In genomic region chr9:39557529-39558348, GRCm38 (mm10) we compare ENCODE assay signal across 11 mouse cellular contexts. TPM values are rescaled to one million over a fixed set of nuclear protein-coding genes. Genes with fewer than 3 reads are reported as not detected.
A peak's percentile ranks its signal among the peaks of the same experiment; 100 is the strongest.
DNase-seq lines count a peak whose midpoint lies in the region; ATAC-seq and TF ChIP-seq lines count a peak whose summit lies in the region.
"Had no signal": no experiment of that assay in that cellular context is flagged by ENCODE, and none has a peak within 500 bp of the region (broad histone marks: within the 10 kb centered on the region; RNA-seq: fewer than 3 reads in every experiment).

No protein-coding gene starts in this region.

- no peak overlapping the region for H3K4me3 ChIP-seq in neural tube, embryonic 11.5 days (ENCODE audit: low read depth, low read length)
- no peak overlapping the region for H3K4me3 ChIP-seq in hindbrain, embryonic 11.5 days (ENCODE audit: low read depth, low read length)
- no peak overlapping the region for H3K4me3 ChIP-seq in midbrain, embryonic 10.5 days
- H3K4me3 ChIP-seq in stomach, postnatal 0 days (ENCODE audit: low read depth, low read length), result no peak overlapping the region
- H3K4me3 ChIP-seq in liver, postnatal 0 days (ENCODE audit: low read depth, low read length), result no peak overlapping the region

- H3K9me3 ChIP-seq in neural tube, embryonic 11.5 days (ENCODE audit: control insufficient read depth, low read length), result no peaks in the 10 kb centered on the region
- H3K9me3 ChIP-seq in hindbrain, embryonic 11.5 days (ENCODE audit: control insufficient read depth, low read length), result no peaks in the 10 kb centered on the region
- H3K9me3 ChIP-seq in midbrain, embryonic 10.5 days (replicated peaks), result no peaks in the 10 kb centered on the region
- H3K9me3 ChIP-seq in stomach, postnatal 0 days (ENCODE audit: control insufficient read depth, low read length), result no peaks in the 10 kb centered on the region
- H3K9me3 ChIP-seq in liver, postnatal 0 days (ENCODE audit: low read length), result no peaks in the 10 kb centered on the region

- H3K36me3 ChIP-seq in neural tube, embryonic 11.5 days (ENCODE audit: control insufficient read depth, insufficient read depth, low read length), result no peaks in the 10 kb centered on the region
- no peaks in the 10 kb centered on the region for H3K36me3 ChIP-seq in hindbrain, embryonic 11.5 days (ENCODE audit: control insufficient read depth, insufficient read depth, low read length)
- H3K36me3 ChIP-seq in midbrain, embryonic 10.5 days, result no peaks in the 10 kb centered on the region
- no peaks in the 10 kb centered on the region for H3K36me3 ChIP-seq in stomach, postnatal 0 days (ENCODE audit: control insufficient read depth, insufficient read depth, low read length)
- H3K36me3 ChIP-seq in liver, postnatal 0 days (replicated peaks; ENCODE audit: insufficient read depth, low read length), result no peaks in the 10 kb centered on the region

- WGBS in neural tube, embryonic 11.5 days, result 53% methylated on average over 3 of the region's 3 CpGs
- WGBS in hindbrain, embryonic 11.5 days, result 47% methylated on average over 3 of the region's 3 CpGs
- WGBS in midbrain, embryonic 10.5 days, result 60% methylated on average over 3 of the region's 3 CpGs
- WGBS in stomach, postnatal 0 days, result 51% methylated on average over 3 of the region's 3 CpGs
- WGBS in liver, postnatal 0 days (ENCODE audit: insufficient replicate concordance), result 51% methylated on average over 3 of the region's 3 CpGs

- TF ChIP-seq CTCF in stomach, postnatal 0 days (IDR thresholded peaks at IDR 0.05; ENCODE audit: low read depth), result no peak
- TF ChIP-seq CTCF in liver, postnatal 0 days (IDR thresholded peaks at IDR 0.05; ENCODE audit: low read depth), result no peak

- no peak overlapping the region for H3K9ac ChIP-seq in neural tube, embryonic 11.5 days (ENCODE audit: low read length)
- H3K9ac ChIP-seq in hindbrain, embryonic 11.5 days (ENCODE audit: low read depth, low read length), result no peak overlapping the region
- no peak overlapping the region for H3K9ac ChIP-seq in stomach, postnatal 0 days (ENCODE audit: low read length)
- H3K9ac ChIP-seq in liver, postnatal 0 days (replicated peaks), result no peak overlapping the region

- TF ChIP-seq EP300 in stomach, postnatal 0 days (optimal IDR thresholded peaks at IDR 0.05), result no peak
- no peak for TF ChIP-seq EP300 in liver, postnatal 0 days (IDR thresholded peaks at IDR 0.05; ENCODE audit: low read depth)

- H3K4me2 ChIP-seq in neural tube, embryonic 11.5 days (ENCODE audit: low read depth), result 0 out of 2 replicates have a peak overlapping the region, but pooled peaks have one; percentile 7
- H3K4me2 ChIP-seq in hindbrain, embryonic 11.5 days (replicated peaks; ENCODE audit: low read depth, low read length), result no peak overlapping the region
- no peak overlapping the region for H3K4me2 ChIP-seq in stomach, postnatal 0 days (replicated peaks; ENCODE audit: low read depth)
- H3K4me2 ChIP-seq in liver, postnatal 0 days (ENCODE audit: low read depth, low read length), result no peak overlapping the region

- no peaks in the 10 kb centered on the region for H3K4me1 ChIP-seq in neural tube, embryonic 11.5 days (ENCODE audit: control insufficient read depth, insufficient read depth, low read length)
- H3K4me1 ChIP-seq in hindbrain, embryonic 11.5 days (replicated peaks; ENCODE audit: control insufficient read depth, insufficient read depth, low read length), result no peaks in the 10 kb centered on the region
- peaks cover 10% of the 10 kb centered on the region for H3K4me1 ChIP-seq in midbrain, embryonic 10.5 days
- no peaks in the 10 kb centered on the region for H3K4me1 ChIP-seq in stomach, postnatal 0 days (replicated peaks; ENCODE audit: control insufficient read depth, insufficient read depth)
- no peaks in the 10 kb centered on the region for H3K4me1 ChIP-seq in liver, postnatal 0 days (ENCODE audit: insufficient read depth)

- no peak overlapping the region for H3K27ac ChIP-seq in neural tube, embryonic 11.5 days (ENCODE audit: low read depth, low read length)
- H3K27ac ChIP-seq in hindbrain, embryonic 11.5 days (ENCODE audit: low read depth, low read length), result 0 out of 2 replicates have a peak overlapping the region, but pooled peaks have one; percentile 24
- peak overlapping the region; percentile 77 for H3K27ac ChIP-seq in midbrain, embryonic 10.5 days (replicated peaks)
- no peak overlapping the region for H3K27ac ChIP-seq in stomach, postnatal 0 days (replicated peaks)
- no peak overlapping the region for H3K27ac ChIP-seq in liver, postnatal 0 days (ENCODE audit: low read depth)

- ATAC-seq in neural tube, embryonic 11.5 days (ENCODE audit: insufficient read depth, low FRiP score, low TSS enrichment), result peak; percentile 77
- peak; percentile 90 for ATAC-seq in hindbrain, embryonic 11.5 days (ENCODE audit: low FRiP score)
- ATAC-seq in stomach, postnatal 0 days (ENCODE audit: low FRiP score, low TSS enrichment), result no peak
- ATAC-seq in liver, postnatal 0 days, result no peak

- no peaks in the 10 kb centered on the region for H3K27me3 ChIP-seq in neural tube, embryonic 11.5 days (ENCODE audit: control insufficient read depth, insufficient read depth, low read length)
- no peaks in the 10 kb centered on the region for H3K27me3 ChIP-seq in hindbrain, embryonic 11.5 days (ENCODE audit: control insufficient read depth, insufficient read depth, low read length)
- no peaks in the 10 kb centered on the region for H3K27me3 ChIP-seq in midbrain, embryonic 10.5 days (ENCODE audit: low read depth, poor library complexity, severe bottlenecking)
- no peaks in the 10 kb centered on the region for H3K27me3 ChIP-seq in stomach, postnatal 0 days (ENCODE audit: control insufficient read depth, insufficient read depth, low read length)
- H3K27me3 ChIP-seq in liver, postnatal 0 days (ENCODE audit: insufficient read depth, low read length), result no peaks in the 10 kb centered on the region

- peak; percentile 32 for DNase-seq in neural tube, embryonic 11.5 days (ENCODE audit: low spot score)
- no peak for DNase-seq in neural tube, embryonic 10.5 days (ENCODE audit: extremely low spot score, low spot score)
- DNase-seq in hindbrain, embryonic 11.5 days (ENCODE audit: low spot score), result peak; percentile 38
- DNase-seq in midbrain, embryonic 10.5 days (ENCODE audit: low spot score), result no peak
- peak; percentile 62 for DNase-seq in telencephalon, adult 2 months (ENCODE audit: low read depth, low spot score)
- no peak for DNase-seq in stomach, postnatal 0 days (ENCODE audit: low spot score)
- DNase-seq in cerebellum, postnatal 36 days, result no peak
- no peak for DNase-seq in liver, postnatal 0 days
- DNase-seq: cerebellum, adult 2 months; heart, postnatal 10 days had no signal

RNA-seq across cellular contexts. Expression of gene Olfr958, which starts 3.9 kb away (rescaled TPM):
- not detected in 2 replicates for polyA plus RNA-seq in neural tube, embryonic 11.5 days (2014; fragmentation: Nextera tagmentation; extraction: Ambion mirVana)
- polyA plus RNA-seq in hindbrain, embryonic 11.5 days (2014; fragmentation: Nextera tagmentation; extraction: Ambion mirVana), result not detected in 2 replicates
- not detected in 2 replicates for polyA plus RNA-seq in midbrain, embryonic 10.5 days (2016; fragmentation: Nextera tagmentation; extraction: Ambion mirVana)
- polyA plus RNA-seq in stomach, postnatal 0 days (2015; fragmentation: Nextera tagmentation; extraction: Ambion mirVana), result not detected in 2 replicates
- polyA plus RNA-seq in liver, postnatal 0 days (2015; fragmentation: Nextera tagmentation; extraction: Ambion mirVana), result not detected in 2 replicates
- polyA plus RNA-seq: cerebellum, adult 2 months; lung, embryonic 16.5 days had no signal

RNA-seq across cellular contexts. Expression of gene Olfr959, which starts 17.6 kb away (rescaled TPM):
- not detected in 2 replicates for polyA plus RNA-seq in neural tube, embryonic 11.5 days (2014; fragmentation: Nextera tagmentation; extraction: Ambion mirVana)
- polyA plus RNA-seq in hindbrain, embryonic 11.5 days (2014; fragmentation: Nextera tagmentation; extraction: Ambion mirVana), result not detected in 2 replicates
- not detected in 2 replicates for polyA plus RNA-seq in midbrain, embryonic 10.5 days (2016; fragmentation: Nextera tagmentation; extraction: Ambion mirVana)
- not detected in 2 replicates for polyA plus RNA-seq in stomach, postnatal 0 days (2015; fragmentation: Nextera tagmentation; extraction: Ambion mirVana)
- polyA plus RNA-seq in liver, postnatal 0 days (2015; fragmentation: Nextera tagmentation; extraction: Ambion mirVana), result not detected in 2 replicates
- polyA plus RNA-seq: cerebellum, adult 2 months; lung, embryonic 16.5 days had no signal

RNA-seq across cellular contexts. Expression of gene Olfr957, which starts 42.1 kb away (rescaled TPM):
- not detected in 2 replicates for polyA plus RNA-seq in neural tube, embryonic 11.5 days (2014; fragmentation: Nextera tagmentation; extraction: Ambion mirVana)
- not detected in 2 replicates for polyA plus RNA-seq in hindbrain, embryonic 11.5 days (2014; fragmentation: Nextera tagmentation; extraction: Ambion mirVana)
- polyA plus RNA-seq in midbrain, embryonic 10.5 days (2016; fragmentation: Nextera tagmentation; extraction: Ambion mirVana), result not detected in 2 replicates
- not detected in 2 replicates for polyA plus RNA-seq in stomach, postnatal 0 days (2015; fragmentation: Nextera tagmentation; extraction: Ambion mirVana)
- not detected in 2 replicates for polyA plus RNA-seq in liver, postnatal 0 days (2015; fragmentation: Nextera tagmentation; extraction: Ambion mirVana)
- polyA plus RNA-seq: cerebellum, adult 2 months; lung, embryonic 16.5 days had no signal

RNA-seq across cellular contexts. Expression of gene AW551984, which starts 46.5 kb away (rescaled TPM):
- 19.5 and 22.8 TPM in 2 replicates for polyA plus RNA-seq in neural tube, embryonic 11.5 days (2014; fragmentation: Nextera tagmentation; extraction: Ambion mirVana)
- polyA plus RNA-seq in hindbrain, embryonic 11.5 days (2014; fragmentation: Nextera tagmentation; extraction: Ambion mirVana), result 15.9 and 19.0 TPM in 2 replicates
- polyA plus RNA-seq in midbrain, embryonic 10.5 days (2016; fragmentation: Nextera tagmentation; extraction: Ambion mirVana), result 6.0 and 9.9 TPM in 2 replicates
- polyA plus RNA-seq in stomach, postnatal 0 days (2015; fragmentation: Nextera tagmentation; extraction: Ambion mirVana), result 10.6 and 12.5 TPM in 2 replicates
- polyA plus RNA-seq in liver, postnatal 0 days (2015; fragmentation: Nextera tagmentation; extraction: Ambion mirVana), result 1.1 and 2.1 TPM in 2 replicates

RNA-seq across cellular contexts. Expression of gene Olfr148, which starts 52.7 kb away (rescaled TPM):
- polyA plus RNA-seq in neural tube, embryonic 11.5 days (2014; fragmentation: Nextera tagmentation; extraction: Ambion mirVana), result 0.08 TPM in 1 of 2 replicates, not detected in the other
- not detected in 2 replicates for polyA plus RNA-seq in hindbrain, embryonic 11.5 days (2014; fragmentation: Nextera tagmentation; extraction: Ambion mirVana)
- polyA plus RNA-seq in midbrain, embryonic 10.5 days (2016; fragmentation: Nextera tagmentation; extraction: Ambion mirVana), result not detected in 2 replicates
- polyA plus RNA-seq in stomach, postnatal 0 days (2015; fragmentation: Nextera tagmentation; extraction: Ambion mirVana), result not detected in 2 replicates
- polyA plus RNA-seq in liver, postnatal 0 days (2015; fragmentation: Nextera tagmentation; extraction: Ambion mirVana), result not detected in 2 replicates
- polyA plus RNA-seq: cerebellum, adult 2 months; lung, embryonic 16.5 days had no signal

Comparison
In these comparisons a context has a peak if more than half of its experiments do, and no peak if none do; other contexts are left out.
1. DNase-seq: peak in neural tube, embryonic 11.5 days (single experiment), hindbrain, embryonic 11.5 days (single experiment) and telencephalon, adult 2 months (single experiment); none in neural tube, embryonic 10.5 days (single experiment), midbrain, embryonic 10.5 days (single experiment), stomach, postnatal 0 days (single experiment), cerebellum, postnatal 36 days (0 of 2) and liver, postnatal 0 days (single experiment).
2. ATAC-seq: peak in neural tube, embryonic 11.5 days (single experiment) and hindbrain, embryonic 11.5 days (single experiment); none in stomach, postnatal 0 days (single experiment) and liver, postnatal 0 days (single experiment).
3. H3K27ac ChIP-seq: peak in hindbrain, embryonic 11.5 days (single experiment) and midbrain, embryonic 10.5 days (single experiment); none in neural tube, embryonic 11.5 days (single experiment), stomach, postnatal 0 days (single experiment) and liver, postnatal 0 days (single experiment).